Mouse (Mus musculus) heart, embryonic 16.5 days (tissue): ENCODE results near the gene Ppfia2. TPM values are rescaled to one million over a fixed set of nuclear protein-coding genes. Genes with fewer than 3 reads are reported as not detected.

ENCODE experiments used
- ATAC-seq: fragments of 200-750 bp; cut with Nextera tagmentation; replicated peaks from 2 replicates; pipeline ENCODE4 v1.8.0; 2017; ENCODE audit warnings: moderate number of reproducible peaks; ENCODE audit not compliant: insufficient read depth, low FRiP score; ENCODE audit errors: extremely low read depth
- H3K27ac ChIP-seq: fragments of 300-500 bp; sonication (generic); 2 replicates; pipeline ENCODE4 v1.5.1; 2014; ENCODE audit warnings: mild to moderate bottlenecking, low read length, control low read depth, moderate library complexity
- H3K27me3 ChIP-seq: fragments of 300-500 bp; sonication (generic); 2 replicates; pipeline ENCODE4 v1.6.1; 2014; ENCODE audit warnings: low read length, mixed read lengths; ENCODE audit not compliant: control insufficient read depth, insufficient read depth
- H3K36me3 ChIP-seq: fragments of 300-500 bp; sonication (generic); 2 replicates; pipeline ENCODE4 v1.6.1; 2014; ENCODE audit not compliant: control insufficient read depth, insufficient read depth
- H3K4me1 ChIP-seq: fragments of 300-500 bp; sonication (generic); 2 replicates; pipeline ENCODE4 v1.6.1; 2014; ENCODE audit warnings: low read length, mixed read lengths; ENCODE audit not compliant: control insufficient read depth, insufficient read depth
- H3K4me2 ChIP-seq: fragments of 300-500 bp; sonication (generic); 2 replicates; pipeline ENCODE4 v1.6.1; 2014; ENCODE audit warnings: low read depth, mild to moderate bottlenecking, control low read depth, low read length
- H3K4me3 ChIP-seq: fragments of 300-500 bp; sonication (generic); 2 replicates; pipeline ENCODE4 v1.5.1; 2014; ENCODE audit warnings: mild to moderate bottlenecking, control low read depth, low read length
- H3K9ac ChIP-seq: fragments of 300-500 bp; sonication (generic); 2 replicates; pipeline ENCODE4 v1.6.1; 2014; ENCODE audit warnings: low read length, control low read depth
- H3K9me3 ChIP-seq: fragments of 300-500 bp; sonication (generic); replicated peaks from 2 replicates; pipeline ENCODE4 v1.6.1; 2016; ENCODE audit warnings: low read length; ENCODE audit not compliant: control insufficient read depth
- WGBS: fragments of 180-500 bp; shearing (Covaris S2); extraction: QIAGEN DNeasy Blood & Tissue Kit; methylation state at CpG from one replicate; pipeline ENCODE4 v1.1.7; 2014; 5-methylcytosine and 5-hydroxymethylcytosine counted together
- polyA plus RNA-seq: library from polyadenylated mRNA; unstranded; fragments of >200 nt; fragmentation: Nextera tagmentation; extraction: Ambion mirVana; gene quantifications from 2 replicates; pipeline ENCODE4 v1.2.1, GENCODE M21; 2015

The Ppfia2 gene
- polyA plus RNA-seq, 1 experiment from 2014 or later: 0.33 TPM

DNA sequence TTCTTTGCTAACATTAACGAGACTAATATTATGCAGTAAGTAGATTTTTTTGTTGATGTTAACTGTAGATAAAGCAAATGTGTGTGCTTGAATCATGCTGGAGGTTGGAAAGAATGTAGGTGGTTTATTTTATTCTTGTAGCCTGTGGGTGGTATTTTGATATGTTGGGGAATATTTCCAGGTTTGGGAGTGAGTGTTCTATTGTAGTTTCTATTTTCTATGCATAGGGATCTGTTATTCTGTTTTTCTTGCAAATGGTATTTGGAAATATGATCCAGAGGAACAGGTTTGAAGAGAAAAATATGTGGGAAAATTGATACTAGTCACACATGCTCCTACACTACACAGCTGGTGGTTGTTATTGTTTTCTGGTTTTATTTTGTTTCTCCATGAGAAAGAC lies 120.8 kb downstream of the Ppfia2 start:
- Histone ChIP-seq H3K36me3 (no peaks in the 10 kb centered on the region), H3K4me2 (no peak overlapping the region), H3K4me3 (no peak overlapping the region), H3K27me3 (no peaks in the 10 kb centered on the region), H3K9me3 (no peaks in the 10 kb centered on the region), H3K9ac (no peak overlapping the region), H3K4me1 (no peaks in the 10 kb centered on the region), H3K27ac (no peak overlapping the region)
- WGBS: 70% methylated on average over 1 of the region's 1 CpGs
- ATAC-seq: no peak

- H3K27ac ChIP-seq: no peak overlapping the region
- 39% methylated on average over 1 of the region's 1 CpGs for WGBS
- ATAC-seq: no peak
- H3K27me3 ChIP-seq: no peaks in the 10 kb centered on the region
- no peaks in the 10 kb centered on the region for H3K36me3 ChIP-seq
- no peak overlapping the region for H3K9ac ChIP-seq
- no peaks in the 10 kb centered on the region for H3K9me3 ChIP-seq
- H3K4me3 ChIP-seq: no peak overlapping the region
- H3K4me1 ChIP-seq: no peaks in the 10 kb centered on the region
- no peak overlapping the region for H3K4me2 ChIP-seq
These were observed 126.8 kb downstream of the Ppfia2 start for GRCm38 (mm10) chr10:106596976-106597375.

DNA sequence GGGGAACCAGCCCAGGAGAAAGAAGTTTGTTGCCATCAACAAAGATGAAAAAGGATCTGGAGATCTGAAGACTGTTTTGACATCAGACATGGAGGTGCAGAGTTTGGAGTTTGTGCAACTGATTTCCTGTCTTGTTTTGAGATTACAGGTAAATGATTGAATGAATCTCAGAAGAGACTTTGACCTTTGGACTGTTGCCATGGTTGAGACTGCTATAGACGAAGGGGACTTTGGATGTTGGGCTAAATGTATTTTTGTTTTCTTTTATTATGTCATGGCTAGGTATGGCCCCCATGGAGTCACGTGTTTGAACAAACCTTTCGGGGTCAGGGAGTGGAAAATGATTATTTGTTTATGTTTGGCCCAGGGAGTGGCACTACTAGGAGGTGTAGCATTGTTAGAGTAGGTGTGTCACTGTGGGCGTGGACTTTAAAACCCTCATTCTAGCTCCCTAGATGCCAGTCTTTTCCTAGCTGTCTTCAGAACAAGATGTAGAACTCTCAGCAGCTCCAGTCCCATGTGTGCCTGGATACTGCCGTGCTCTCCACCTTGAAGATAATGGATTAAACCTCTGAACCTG lies 133.3 kb downstream of the Ppfia2 start:
- no peak for ATAC-seq
- Histone ChIP-seq H3K4me1 (no peaks in the 10 kb centered on the region), H3K27me3 (no peaks in the 10 kb centered on the region), H3K4me3 (no peak overlapping the region), H3K9ac (no peak overlapping the region), H3K4me2 (no peak overlapping the region), H3K27ac (no peak overlapping the region), H3K36me3 (no peaks in the 10 kb centered on the region), H3K9me3 (no peaks in the 10 kb centered on the region)
- 65% methylated on average over 5 of the region's 5 CpGs for WGBS

DNA sequence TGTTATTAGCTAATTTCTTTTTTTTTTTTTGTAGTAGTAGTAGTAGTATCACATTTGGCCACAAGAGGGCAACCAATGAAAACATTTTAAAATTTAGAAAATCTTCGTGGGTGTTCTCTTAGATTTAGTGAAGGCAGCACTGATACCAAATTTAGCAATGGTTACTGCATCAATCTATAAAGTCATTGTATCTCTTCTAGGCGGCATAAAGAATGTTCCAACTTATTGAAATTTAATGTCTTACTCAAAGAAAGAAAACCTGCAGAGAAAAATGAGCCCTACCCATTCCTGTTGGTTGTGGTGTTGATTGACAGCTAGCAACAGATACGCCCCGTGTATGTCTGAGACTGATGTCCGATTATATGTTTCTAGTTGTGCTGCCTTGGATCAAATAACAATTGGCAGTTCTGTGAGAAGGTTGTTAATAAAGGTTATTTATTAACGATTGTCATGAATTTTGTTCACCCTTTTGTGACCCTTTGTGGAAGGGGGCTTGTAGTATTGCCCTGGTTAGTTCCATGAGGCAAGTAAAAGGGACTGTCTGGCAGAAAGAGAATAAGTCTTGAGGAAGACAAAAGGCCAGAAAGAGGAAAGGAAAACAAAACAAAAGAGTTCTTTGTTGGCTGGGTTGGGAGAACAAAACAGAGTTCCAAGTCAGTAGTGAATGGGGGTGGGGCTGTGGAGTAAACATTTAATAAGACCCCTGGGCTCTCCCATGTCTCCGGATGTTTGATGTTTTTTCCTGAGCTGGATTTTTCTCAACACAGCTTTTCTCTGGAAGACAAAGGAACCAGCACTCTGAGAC lies 139.2 kb downstream of the Ppfia2 start:
- H3K27ac ChIP-seq: no peak overlapping the region
- no peak for ATAC-seq
- WGBS: 23% methylated on average over 7 of the region's 7 CpGs

GRCm38 (mm10) chr10:106610222-106610621 lies 140.1 kb downstream of the Ppfia2 start:
- Histone ChIP-seq H3K36me3 (no peaks in the 10 kb centered on the region), H3K9me3 (no peaks in the 10 kb centered on the region), H3K27me3 (no peaks in the 10 kb centered on the region), H3K4me3 (no peak overlapping the region), H3K27ac (no peak overlapping the region), H3K4me2 (no peak overlapping the region), H3K9ac (no peak overlapping the region), H3K4me1 (no peaks in the 10 kb centered on the region)
- no peak for ATAC-seq
- 87% methylated on average over 3 of the region's 3 CpGs for WGBS

More for the DNA sequence above, 139.2 kb downstream of the Ppfia2 start:
- Histone ChIP-seq H3K36me3 (no peaks in the 10 kb centered on the region), H3K9me3 (no peaks in the 10 kb centered on the region), H3K4me3 (no peak overlapping the region), H3K4me2 (peak overlapping the region; percentile 46), H3K4me1 (no peaks in the 10 kb centered on the region), H3K27me3 (no peaks in the 10 kb centered on the region), H3K9ac (no peak overlapping the region)

DNA sequence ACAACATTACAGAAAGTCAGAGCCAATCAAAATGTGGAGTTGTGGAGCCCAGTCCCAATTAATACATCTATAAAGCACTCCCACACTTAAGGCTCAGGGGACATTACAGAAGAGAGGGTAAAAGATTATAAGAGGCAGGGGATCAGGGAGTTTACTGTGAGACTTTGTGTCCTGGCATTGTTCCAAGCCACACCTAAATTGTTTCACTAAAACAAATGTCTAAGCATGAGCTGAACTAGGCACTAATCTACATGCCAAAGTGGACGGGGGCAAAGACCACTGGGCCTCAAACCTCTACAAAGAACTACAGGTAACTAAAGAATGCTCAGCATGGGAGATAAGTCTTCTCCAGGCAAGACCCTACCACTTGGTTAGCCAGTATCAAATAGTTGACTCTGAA lies 148.1 kb downstream of the Ppfia2 start:
- no peaks in the 10 kb centered on the region for H3K27me3 ChIP-seq
- no peak overlapping the region for H3K4me2 ChIP-seq
- no peak overlapping the region for H3K9ac ChIP-seq
- no peak for ATAC-seq
- no peak overlapping the region for H3K27ac ChIP-seq
- peaks cover 5% of the 10 kb centered on the region; the same call in 1 of the 2 replicates for H3K4me1 ChIP-seq
- no peak overlapping the region for H3K4me3 ChIP-seq
- H3K36me3 ChIP-seq: no peaks in the 10 kb centered on the region
- WGBS: 55% methylated on average over 1 of the region's 1 CpGs
- H3K9me3 ChIP-seq: no peaks in the 10 kb centered on the region

GRCm38 (mm10) chr10:106620952-106621351 lies 150.8 kb downstream of the Ppfia2 start:
- Histone ChIP-seq H3K4me1 (peaks cover 5% of the 10 kb centered on the region; the same call in 1 of the 2 replicates), H3K36me3 (no peaks in the 10 kb centered on the region), H3K27me3 (no peaks in the 10 kb centered on the region), H3K9me3 (no peaks in the 10 kb centered on the region), H3K27ac (no peak overlapping the region), H3K4me3 (no peak overlapping the region), H3K9ac (no peak overlapping the region), H3K4me2 (no peak overlapping the region)
- 78% methylated on average over 1 of the region's 1 CpGs for WGBS
- no peak for ATAC-seq

GRCm38 (mm10) chr10:106623342-106623741 lies 153.2 kb downstream of the Ppfia2 start:
- ATAC-seq: no peak
- Histone ChIP-seq H3K27me3 (no peaks in the 10 kb centered on the region), H3K4me2 (no peak overlapping the region), H3K36me3 (no peaks in the 10 kb centered on the region), H3K9ac (no peak overlapping the region), H3K4me1 (0 out of 2 replicates have a peak, but pooled peaks cover 3% of the 10 kb centered on the region), H3K27ac (no peak overlapping the region), H3K9me3 (no peaks in the 10 kb centered on the region), H3K4me3 (no peak overlapping the region)
- 82% methylated on average over 10 of the region's 10 CpGs for WGBS

DNA sequence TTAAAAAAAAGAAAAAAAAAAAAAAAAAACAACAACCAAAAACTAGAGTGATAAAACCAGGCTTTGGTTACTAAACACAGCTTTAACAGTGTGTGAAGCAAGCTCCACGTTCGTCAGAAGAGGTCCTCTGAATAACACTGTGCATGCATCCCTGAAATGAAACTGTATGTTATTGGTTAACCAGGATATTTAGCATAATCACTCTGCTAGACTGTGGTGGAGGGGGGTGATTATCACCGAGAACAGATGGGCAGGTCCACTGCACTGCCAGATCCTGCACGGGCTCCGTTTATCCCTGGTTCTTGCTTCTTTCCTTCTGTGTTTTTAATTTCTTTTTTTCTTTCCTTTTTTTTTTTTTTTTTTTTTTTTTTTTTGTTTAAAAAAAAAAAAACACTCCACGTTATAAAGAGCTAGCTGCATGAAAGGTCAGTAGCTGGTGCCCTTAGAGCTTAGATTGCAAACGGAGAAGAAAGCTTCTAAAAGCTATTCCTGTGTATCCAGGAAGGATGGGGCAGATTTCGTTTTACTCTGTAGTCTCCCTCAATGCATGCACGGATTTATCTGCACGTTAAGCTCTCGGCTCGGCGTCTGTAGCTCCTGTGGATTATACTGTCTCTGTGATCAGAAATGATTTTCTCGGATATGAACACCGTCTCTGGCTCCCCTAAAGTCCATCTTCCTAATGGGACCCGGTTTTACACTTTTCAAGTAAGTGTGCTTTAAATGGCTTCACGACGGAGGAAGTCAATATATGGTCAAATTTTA lies 162.2 kb downstream of the Ppfia2 start:
- H3K4me2 ChIP-seq: peak overlapping the region; percentile 37
- no peaks in the 10 kb centered on the region for H3K9me3 ChIP-seq
- WGBS: 56% methylated on average over 18 of the region's 18 CpGs
- H3K36me3 ChIP-seq: no peaks in the 10 kb centered on the region
- no peak overlapping the region for H3K9ac ChIP-seq
- H3K4me1 ChIP-seq: no peaks in the 10 kb centered on the region
- peak overlapping the region; percentile 21; the same call in 1 of the 2 replicates for H3K4me3 ChIP-seq
- H3K27ac ChIP-seq: no peak overlapping the region
- no peaks in the 10 kb centered on the region for H3K27me3 ChIP-seq
- no peak for ATAC-seq
